Mouse (Mus musculus) hindbrain, embryonic 12.5 days (tissue): ENCODE results near the gene Kcna3. TPM values are rescaled to one million over a fixed set of nuclear protein-coding genes. Genes with fewer than 3 reads are reported as not detected.

Experiments
- ATAC-seq: fragments of 200-750 bp; cut with Nextera tagmentation; 2 replicates; pipeline ENCODE4 v1.8.0; 2017; ENCODE audit warnings: moderate TSS enrichment; ENCODE audit not compliant: low FRiP score
- H3K27ac ChIP-seq: fragments of 300-500 bp; sonication (generic); 2 replicates; pipeline ENCODE4 v1.5.1; 2016; ENCODE audit warnings: mild to moderate bottlenecking
- H3K27me3 ChIP-seq: fragments of 300-500 bp; sonication (generic); 2 replicates; pipeline ENCODE4 v1.6.1; 2016; ENCODE audit warnings: mild to moderate bottlenecking
- H3K36me3 ChIP-seq: fragments of 300-500 bp; sonication (generic); 2 replicates; pipeline ENCODE4 v1.6.1; 2016; ENCODE audit warnings: mild to moderate bottlenecking
- H3K4me1 ChIP-seq: fragments of 300-500 bp; sonication (generic); 2 replicates; pipeline ENCODE4 v1.6.1; 2016
- H3K4me2 ChIP-seq: fragments of 300-500 bp; sonication (generic); replicated peaks from 2 replicates; pipeline ENCODE4 v1.6.1; 2016; ENCODE audit warnings: mild to moderate bottlenecking
- H3K4me3 ChIP-seq: fragments of 300-500 bp; sonication (generic); 2 replicates; pipeline ENCODE4 v1.5.1; 2016; ENCODE audit warnings: mild to moderate bottlenecking
- H3K9ac ChIP-seq: fragments of 300-500 bp; sonication (generic); 2 replicates; pipeline ENCODE4 v1.6.1; 2016; ENCODE audit warnings: mild to moderate bottlenecking, moderate library complexity
- H3K9me3 ChIP-seq: fragments of 300-500 bp; sonication (generic); replicated peaks from 2 replicates; pipeline ENCODE4 v1.6.1; 2016; ENCODE audit warnings: mild to moderate bottlenecking
- WGBS: fragments of 180-500 bp; shearing (Covaris S2); methylation state at CpG from one replicate; pipeline ENCODE4 v1.1.7; 2016; 5-methylcytosine and 5-hydroxymethylcytosine counted together
- polyA plus RNA-seq: library from polyadenylated mRNA; unstranded; fragments of >200 nt; fragmentation: Nextera tagmentation; extraction: Ambion mirVana; gene quantifications from 2 replicates; pipeline ENCODE4 v1.2.1, GENCODE M21; 2016

Gene Kcna3
- polyA plus RNA-seq: 8.1 and 8.3 TPM in 2 replicates

GRCm38 (mm10) chr3:107035521-107036457, at the start of gene Kcna3:
Gene Kcna3 (plus strand): TSS chr3:107036169.
- Histone ChIP-seq H3K27ac (peak within 1 kb of the TSS; percentile 76), H3K4me2 (peak within 1 kb of the TSS; percentile 95), H3K36me3 (no peaks in the 10 kb centered on the region), H3K4me3 (peak within 1 kb of the TSS; percentile 83), H3K4me1 (peaks cover 31% of the 10 kb centered on the region), H3K9me3 (no peaks in the 10 kb centered on the region), H3K27me3 (peaks cover 7% of the 10 kb centered on the region; the same call in 1 of the 2 replicates), H3K9ac (peak within 1 kb of the TSS; percentile 84)
- ATAC-seq: peak; percentile 95
- WGBS: under 1% methylated on average over 54 of the region's 80 CpGs

GRCm38 (mm10) chr3:106991334-106991733, 44.6 kb upstream of the Kcna3 start:
- H3K4me3 ChIP-seq: no peak overlapping the region
- no peak for ATAC-seq
- H3K4me2 ChIP-seq: no peak overlapping the region
- H3K27me3 ChIP-seq: no peaks in the 10 kb centered on the region
- no peak overlapping the region for H3K27ac ChIP-seq
- H3K4me1 ChIP-seq: peaks cover 7% of the 10 kb centered on the region; the same call in 1 of the 2 replicates
- no peak overlapping the region for H3K9ac ChIP-seq
- H3K9me3 ChIP-seq: no peaks in the 10 kb centered on the region
- 92% methylated on average over 1 of the region's 1 CpGs for WGBS
- H3K36me3 ChIP-seq: no peaks in the 10 kb centered on the region

- no peak for ATAC-seq
- Histone ChIP-seq H3K27me3 (no peaks in the 10 kb centered on the region), H3K4me2 (no peak overlapping the region), H3K27ac (no peak overlapping the region), H3K9ac (no peak overlapping the region), H3K4me1 (peaks cover 7% of the 10 kb centered on the region; the same call in 1 of the 2 replicates), H3K36me3 (no peaks in the 10 kb centered on the region), H3K4me3 (no peak overlapping the region), H3K9me3 (no peaks in the 10 kb centered on the region)
- WGBS: 61% methylated on average over 1 of the region's 1 CpGs
Observed at GRCm38 (mm10) chr3:106995347-106995746, 40.6 kb upstream of the Kcna3 start.

- 68% methylated on average over 2 of the region's 2 CpGs for WGBS
- Histone ChIP-seq H3K9ac (no peak overlapping the region), H3K4me3 (no peak overlapping the region), H3K27ac (no peak overlapping the region), H3K4me1 (peaks cover 7% of the 10 kb centered on the region; the same call in 1 of the 2 replicates), H3K9me3 (no peaks in the 10 kb centered on the region), H3K36me3 (no peaks in the 10 kb centered on the region), H3K27me3 (no peaks in the 10 kb centered on the region), H3K4me2 (no peak overlapping the region)
- no peak for ATAC-seq
Observed at GRCm38 (mm10) chr3:106996186-106996585, 39.8 kb upstream of the Kcna3 start.

- ATAC-seq: no peak
- WGBS: 55% methylated on average over 1 of the region's 1 CpGs
- Histone ChIP-seq H3K4me3 (no peak overlapping the region), H3K4me1 (peaks cover 1% of the 10 kb centered on the region; the same call in 1 of the 2 replicates), H3K9ac (no peak overlapping the region), H3K27me3 (no peaks in the 10 kb centered on the region), H3K9me3 (no peaks in the 10 kb centered on the region), H3K4me2 (no peak overlapping the region), H3K27ac (no peak overlapping the region), H3K36me3 (no peaks in the 10 kb centered on the region)
Observed at GRCm38 (mm10) chr3:106998370-106998769, 37.6 kb upstream of the Kcna3 start.

- Histone ChIP-seq H3K4me3 (no peak overlapping the region), H3K4me1 (no peaks in the 10 kb centered on the region), H3K9ac (no peak overlapping the region), H3K9me3 (no peaks in the 10 kb centered on the region), H3K27ac (no peak overlapping the region), H3K36me3 (no peaks in the 10 kb centered on the region), H3K4me2 (no peak overlapping the region), H3K27me3 (no peaks in the 10 kb centered on the region)
- no peak for ATAC-seq
- 76% methylated on average over 2 of the region's 2 CpGs for WGBS
Observed at GRCm38 (mm10) chr3:107000165-107000564, 35.8 kb upstream of the Kcna3 start.

GRCm38 (mm10) chr3:107002249-107003123, 33.5 kb upstream of the Kcna3 start:
- Histone ChIP-seq H3K36me3 (no peaks in the 10 kb centered on the region), H3K27ac (no peak overlapping the region), H3K9ac (no peak overlapping the region), H3K9me3 (no peaks in the 10 kb centered on the region), H3K4me3 (no peak overlapping the region), H3K4me2 (no peak overlapping the region), H3K27me3 (no peaks in the 10 kb centered on the region), H3K4me1 (no peaks in the 10 kb centered on the region)
- WGBS: 85% methylated on average over 8 of the region's 8 CpGs
- ATAC-seq: no peak

- Histone ChIP-seq H3K4me2 (no peak overlapping the region), H3K4me1 (no peaks in the 10 kb centered on the region), H3K9me3 (no peaks in the 10 kb centered on the region), H3K36me3 (no peaks in the 10 kb centered on the region), H3K9ac (no peak overlapping the region), H3K27ac (no peak overlapping the region), H3K27me3 (no peaks in the 10 kb centered on the region), H3K4me3 (no peak overlapping the region)
- no peak for ATAC-seq
- 85% methylated on average over 4 of the region's 4 CpGs for WGBS
Observed at GRCm38 (mm10) chr3:107009329-107010076, 26.5 kb upstream of the Kcna3 start.

GRCm38 (mm10) chr3:107018286-107018685, 17.7 kb upstream of the Kcna3 start:
- Histone ChIP-seq H3K4me1 (no peaks in the 10 kb centered on the region), H3K27me3 (no peaks in the 10 kb centered on the region), H3K27ac (no peak overlapping the region), H3K36me3 (no peaks in the 10 kb centered on the region), H3K4me2 (no peak overlapping the region), H3K9ac (no peak overlapping the region), H3K4me3 (no peak overlapping the region), H3K9me3 (no peaks in the 10 kb centered on the region)
- WGBS: 64% methylated on average over 2 of the region's 2 CpGs
- no peak for ATAC-seq

- Histone ChIP-seq H3K36me3 (no peaks in the 10 kb centered on the region), H3K4me1 (peaks cover 7% of the 10 kb centered on the region), H3K27me3 (no peaks in the 10 kb centered on the region), H3K4me2 (no peak overlapping the region), H3K9ac (no peak overlapping the region), H3K4me3 (no peak overlapping the region), H3K27ac (no peak overlapping the region), H3K9me3 (no peaks in the 10 kb centered on the region)
- ATAC-seq: no peak
- 87% methylated on average over 4 of the region's 4 CpGs for WGBS
Observed at GRCm38 (mm10) chr3:107031547-107031946, 4.4 kb upstream of the Kcna3 start.

GRCm38 (mm10) chr3:107034776-107035175, 1.2 kb upstream of the Kcna3 start:
- Histone ChIP-seq H3K4me1 (peaks cover 31% of the 10 kb centered on the region), H3K27me3 (peaks cover 7% of the 10 kb centered on the region; the same call in 1 of the 2 replicates), H3K4me3 (no peak overlapping the region), H3K4me2 (0 out of 2 replicates have a peak overlapping the region, but pooled peaks have one; percentile 95), H3K9ac (no peak overlapping the region), H3K36me3 (no peaks in the 10 kb centered on the region), H3K9me3 (no peaks in the 10 kb centered on the region), H3K27ac (no peak overlapping the region)
- no peak for ATAC-seq
- 65% methylated on average over 2 of the region's 2 CpGs for WGBS
